Mouse (Mus musculus) C2C12 (cell line): ENCODE measurements at regions not wholly inside any gene's neighbourhood (a gene's known extent, or its start where the extent isn't known, plus 50 kb on each side); places are given as distances from the start of the nearest gene placed in this dataset.

Experiments
- H3K27me3 ChIP-seq: one replicate; pipeline ENCODE4 v1.6.1; 2011; ENCODE audit not compliant: control insufficient read depth, insufficient read depth, insufficient read length
- H3K36me3 ChIP-seq: one replicate; pipeline ENCODE4 v1.6.1; 2011; ENCODE audit not compliant: control insufficient read depth, insufficient read depth
- H3K4me3 ChIP-seq: one replicate; pipeline ENCODE4 v1.5.1; 2011; ENCODE audit warnings: mild to moderate bottlenecking, control low read depth; ENCODE audit not compliant: poor library complexity, insufficient read depth, severe bottlenecking
- H3K79me2 ChIP-seq: one replicate; pipeline ENCODE4 v1.6.1; 2011; ENCODE audit not compliant: control insufficient read depth, insufficient read depth
- H3K79me3 ChIP-seq: one replicate; pipeline ENCODE4 v1.6.1; 2011; ENCODE audit warnings: low read depth, control low read depth
- H3ac ChIP-seq: one replicate; pipeline ENCODE3; 2011; ENCODE audit warnings: low read depth; ENCODE audit not compliant: control insufficient read depth, insufficient read length
- CEBPB ChIP-seq: IDR thresholded peaks from one replicate; pipeline ENCODE4 v1.6.1; 2011; ENCODE audit warnings: low read depth, mild to moderate bottlenecking, control low read depth, moderate library complexity
- CTCF ChIP-seq: IDR thresholded peaks from one replicate; pipeline ENCODE4 v1.5.1; 2011; ENCODE audit not compliant: control insufficient read depth, insufficient read depth, insufficient read length
- FOSL1 ChIP-seq: IDR thresholded peaks from one replicate; pipeline ENCODE4 v1.8.0; 2011; ENCODE audit warnings: mild to moderate bottlenecking, low read length; ENCODE audit not compliant: poor library complexity, insufficient read depth, severe bottlenecking
- MAX ChIP-seq: IDR thresholded peaks from one replicate; pipeline ENCODE4 v1.6.1; 2011; ENCODE audit warnings: mild to moderate bottlenecking, control low read depth
- MYOD1 ChIP-seq: IDR thresholded peaks from one replicate; pipeline ENCODE4 v1.6.1; 2011; ENCODE audit warnings: low read depth; ENCODE audit not compliant: control insufficient read depth, insufficient read length
- MYOG ChIP-seq: IDR thresholded peaks from one replicate; pipeline ENCODE4 v1.6.1; 2011; ENCODE audit not compliant: control insufficient read depth, insufficient read length; ENCODE audit errors: extremely low read depth
- USF1 ChIP-seq: IDR thresholded peaks from one replicate; pipeline ENCODE4 v1.6.1; 2011; ENCODE audit warnings: low read depth, mild to moderate bottlenecking, control low read depth, moderate library complexity

- Histone ChIP-seq H3K36me3 (no peaks in the 10 kb centered on the region), H3K4me3 (no peak overlapping the region), H3ac (no peak overlapping the region), H3K27me3 (no peaks in the 10 kb centered on the region), H3K79me2 (no peaks in the 10 kb centered on the region), H3K79me3 (no peaks in the 10 kb centered on the region)
- TF ChIP-seq USF1 (no peak), CTCF (no peak), MYOG (no peak), CEBPB (no peak), FOSL1 (no peak), MAX (no peak), MYOD1 (no peak)
Measured at GRCm38 (mm10) chr2:78598039-78598438, 269.9 kb upstream of the Ube2e3 start.

GRCm38 (mm10) chr2:78596251-78596650, 271.7 kb upstream of the Ube2e3 start:
- H3K27me3 ChIP-seq: no peaks in the 10 kb centered on the region
- no peak overlapping the region for H3ac ChIP-seq
- H3K4me3 ChIP-seq: no peak overlapping the region
- TF ChIP-seq MYOD1 (no peak), CTCF (no peak), MAX (no peak), USF1 (no peak), FOSL1 (no peak)
- no peaks in the 10 kb centered on the region for H3K79me3 ChIP-seq
- no peaks in the 10 kb centered on the region for H3K79me2 ChIP-seq
- no peaks in the 10 kb centered on the region for H3K36me3 ChIP-seq

- H3K79me3 ChIP-seq: no peaks in the 10 kb centered on the region
- no peak overlapping the region for H3ac ChIP-seq
- H3K36me3 ChIP-seq: no peaks in the 10 kb centered on the region
- no peak overlapping the region for H3K4me3 ChIP-seq
- no peak for TF ChIP-seq MAX
- TF ChIP-seq CTCF: no peak
- TF ChIP-seq MYOG: no peak
- TF ChIP-seq USF1: no peak
- TF ChIP-seq MYOD1: no peak
- no peak for TF ChIP-seq CEBPB
- no peak for TF ChIP-seq FOSL1
- H3K27me3 ChIP-seq: no peaks in the 10 kb centered on the region
- H3K79me2 ChIP-seq: no peaks in the 10 kb centered on the region
Measured at GRCm38 (mm10) chr2:78580013-78580412, 287.9 kb upstream of the Ube2e3 start.

GRCm38 (mm10) chr2:78572492-78572891, 295.4 kb upstream of the Ube2e3 start:
- TF ChIP-seq FOSL1: no peak
- no peak for TF ChIP-seq MYOG
- TF ChIP-seq MYOD1: no peak
- TF ChIP-seq CTCF: no peak
- TF ChIP-seq USF1: no peak
- TF ChIP-seq MAX: no peak
- H3K27me3 ChIP-seq: no peaks in the 10 kb centered on the region
- H3K79me2 ChIP-seq: no peaks in the 10 kb centered on the region
- H3K79me3 ChIP-seq: no peaks in the 10 kb centered on the region
- H3ac ChIP-seq: no peak overlapping the region
- no peaks in the 10 kb centered on the region for H3K36me3 ChIP-seq
- H3K4me3 ChIP-seq: no peak overlapping the region

- no peaks in the 10 kb centered on the region for H3K27me3 ChIP-seq
- no peaks in the 10 kb centered on the region for H3K79me2 ChIP-seq
- H3K4me3 ChIP-seq: no peak overlapping the region
- no peaks in the 10 kb centered on the region for H3K36me3 ChIP-seq
- no peaks in the 10 kb centered on the region for H3K79me3 ChIP-seq
- H3ac ChIP-seq: no peak overlapping the region
- TF ChIP-seq MYOD1 (no peak), MAX (no peak), FOSL1 (no peak), CTCF (no peak), CEBPB (no peak), MYOG (no peak), USF1 (no peak)
Measured at GRCm38 (mm10) chr2:78558128-78558527, 309.8 kb upstream of the Ube2e3 start.

- Histone ChIP-seq H3K27me3 (no peaks in the 10 kb centered on the region), H3ac (no peak overlapping the region), H3K4me3 (no peak overlapping the region), H3K79me3 (no peaks in the 10 kb centered on the region), H3K36me3 (no peaks in the 10 kb centered on the region), H3K79me2 (no peaks in the 10 kb centered on the region)
- TF ChIP-seq MYOD1 (no peak), CEBPB (no peak), CTCF (no peak), USF1 (no peak), MYOG (no peak), MAX (no peak), FOSL1 (no peak)
Measured at GRCm38 (mm10) chr2:78551085-78551484, 316.8 kb upstream of the Ube2e3 start.
